Mouse (Mus musculus) urinary bladder, postnatal 14 days (tissue): ENCODE results near the gene Gm29582.
"Not testable (repeated sequence)": the region's sequence is repeated elsewhere in the genome, so short reads cannot be mapped to it uniquely, and the experiment has no call there.

Experiments used
- DNase-seq: peaks from one replicate; pipeline ENCODE4 v3.0.0; 2021; ENCODE audit warnings: low spot score

Gm29582 gene

GRCm38 (mm10) chrY:30738461-30738860, at the start of gene Gm29582:
Gene Gm29582, minus strand, starts transcription at chrY:30738561.
- not testable (repeated sequence) for DNase-seq
